In genomic region chr10:116362645-116363044, GRCm38 (mm10) we compare ENCODE assay signal across 20 mouse cellular contexts.
DNase-seq lines count a peak whose midpoint lies in the region; ATAC-seq lines count a peak whose summit lies in the region.
"Had no signal": no experiment of that assay in that cellular context is flagged by ENCODE, and none has a peak within 500 bp of the region (broad histone marks: within the 10 kb centered on the region; RNA-seq: fewer than 3 reads in every experiment).

No protein-coding gene starts in this region.

- no peak overlapping the region for H3K4me2 ChIP-seq in forebrain, embryonic 15.5 days (replicated peaks)
- no peak overlapping the region for H3K4me2 ChIP-seq in neural tube, embryonic 12.5 days (replicated peaks)
- no peak overlapping the region; the same call in 1 of the 2 replicates for H3K4me2 ChIP-seq in hindbrain, embryonic 16.5 days (ENCODE audit: low read length)
- H3K4me2 ChIP-seq in kidney, embryonic 14.5 days (replicated peaks; ENCODE audit: low read depth, low read length), result no peak overlapping the region
- H3K4me2 ChIP-seq: heart, embryonic 13.5 days; limb, embryonic 13.5 days; stomach, embryonic 15.5 days had no signal

- no peak overlapping the region for H3K9ac ChIP-seq in forebrain, embryonic 15.5 days (replicated peaks)
- H3K9ac ChIP-seq in neural tube, embryonic 12.5 days, result no peak overlapping the region
- no peak overlapping the region for H3K9ac ChIP-seq in hindbrain, embryonic 16.5 days (ENCODE audit: low read depth, low read length)
- H3K9ac ChIP-seq in kidney, embryonic 14.5 days (ENCODE audit: low read depth, low read length), result no peak overlapping the region
- H3K9ac ChIP-seq: heart, embryonic 13.5 days; limb, embryonic 13.5 days; liver, embryonic 14.5 days; stomach, embryonic 15.5 days had no signal

- 67% methylated on average over 8 of the region's 8 CpGs for WGBS in forebrain, embryonic 15.5 days
- 77% methylated on average over 8 of the region's 8 CpGs for WGBS in forebrain, embryonic 10.5 days
- 54% methylated on average over 8 of the region's 8 CpGs for WGBS in neural tube, embryonic 12.5 days
- WGBS in hindbrain, embryonic 16.5 days, result 48% methylated on average over 8 of the region's 8 CpGs
- WGBS in kidney, embryonic 14.5 days, result 89% methylated on average over 8 of the region's 8 CpGs

- no peaks in the 10 kb centered on the region for H3K27me3 ChIP-seq in forebrain, embryonic 15.5 days
- H3K27me3 ChIP-seq in forebrain, embryonic 10.5 days (ENCODE audit: poor library complexity, severe bottlenecking), result no peaks in the 10 kb centered on the region
- H3K27me3 ChIP-seq in neural tube, embryonic 12.5 days (replicated peaks), result no peaks in the 10 kb centered on the region
- H3K27me3 ChIP-seq in hindbrain, embryonic 16.5 days (replicated peaks; ENCODE audit: control insufficient read depth, insufficient read depth, low read length), result no peaks in the 10 kb centered on the region; the same call in 1 of the 2 replicates
- H3K27me3 ChIP-seq in kidney, embryonic 14.5 days (ENCODE audit: control insufficient read depth, insufficient read depth, low read length), result no peaks in the 10 kb centered on the region
- H3K27me3 ChIP-seq: limb, embryonic 13.5 days; stomach, embryonic 15.5 days had no signal

- no peaks in the 10 kb centered on the region for H3K9me3 ChIP-seq in forebrain, embryonic 15.5 days
- no peaks in the 10 kb centered on the region for H3K9me3 ChIP-seq in forebrain, embryonic 10.5 days
- H3K9me3 ChIP-seq in neural tube, embryonic 12.5 days, result no peaks in the 10 kb centered on the region
- no peaks in the 10 kb centered on the region for H3K9me3 ChIP-seq in hindbrain, embryonic 16.5 days (ENCODE audit: control insufficient read depth, low read length)
- no peaks in the 10 kb centered on the region for H3K9me3 ChIP-seq in kidney, embryonic 14.5 days (ENCODE audit: control insufficient read depth, low read length)
- H3K9me3 ChIP-seq: heart, embryonic 13.5 days; limb, embryonic 13.5 days; stomach, embryonic 15.5 days had no signal

- H3K4me3 ChIP-seq in forebrain, embryonic 15.5 days, result no peak overlapping the region
- H3K4me3 ChIP-seq in forebrain, embryonic 10.5 days, result no peak overlapping the region
- no peak overlapping the region for H3K4me3 ChIP-seq in neural tube, embryonic 12.5 days
- H3K4me3 ChIP-seq in hindbrain, embryonic 16.5 days (ENCODE audit: low read length), result no peak overlapping the region
- H3K4me3 ChIP-seq in kidney, embryonic 14.5 days (ENCODE audit: low read length), result no peak overlapping the region
- H3K4me3 ChIP-seq: erythroblast, embryonic 14.5 days; heart, embryonic 13.5 days; limb, embryonic 13.5 days; stomach, embryonic 15.5 days had no signal

- 0 out of 2 replicates have a peak, but pooled peaks have one; percentile 29 for ATAC-seq in forebrain, embryonic 15.5 days (replicated peaks)
- ATAC-seq in neural tube, embryonic 12.5 days (ENCODE audit: low FRiP score, low read depth), result peak; percentile 56
- peak; percentile 69 for ATAC-seq in hindbrain, embryonic 16.5 days
- no peak for ATAC-seq in kidney, embryonic 14.5 days (ENCODE audit: low FRiP score, low TSS enrichment)
- ATAC-seq: activated CD4-positive, CD25-positive, alpha-beta regulatory T cell, adult 4 months; intestine, postnatal 0 days; Patski had no signal

- peak overlapping the region; percentile 42; the same call in 1 of the 2 replicates for H3K27ac ChIP-seq in forebrain, embryonic 15.5 days (replicated peaks)
- no peak overlapping the region for H3K27ac ChIP-seq in forebrain, embryonic 10.5 days
- no peak overlapping the region for H3K27ac ChIP-seq in neural tube, embryonic 12.5 days
- H3K27ac ChIP-seq in hindbrain, embryonic 16.5 days (ENCODE audit: low read depth, low read length), result peak overlapping the region; percentile 47
- H3K27ac ChIP-seq in kidney, embryonic 14.5 days (ENCODE audit: low read depth, low read length), result no peak overlapping the region
- H3K27ac ChIP-seq: heart, embryonic 13.5 days; limb, embryonic 13.5 days; liver, embryonic 14.5 days; stomach, embryonic 15.5 days had no signal

- DNase-seq in forebrain, embryonic 10.5 days (ENCODE audit: extremely low spot score, low spot score), result no peak
- DNase-seq in neural tube, embryonic 10.5 days (ENCODE audit: extremely low spot score, low spot score), result no peak
- no peak for DNase-seq in lung, postnatal 25 days (ENCODE audit: low spot score)
- DNase-seq: adrenal gland, postnatal 14 days; heart, postnatal 36 days; kidney, postnatal 14 days; spleen, adult 18-20 months; thymus, adult 2 months had no signal

- H3K36me3 ChIP-seq in forebrain, embryonic 15.5 days, result no peaks in the 10 kb centered on the region
- H3K36me3 ChIP-seq in forebrain, embryonic 10.5 days (replicated peaks), result no peaks in the 10 kb centered on the region
- H3K36me3 ChIP-seq in neural tube, embryonic 12.5 days, result no peaks in the 10 kb centered on the region
- H3K36me3 ChIP-seq in hindbrain, embryonic 16.5 days (ENCODE audit: control insufficient read depth, insufficient read depth, low read length), result no peaks in the 10 kb centered on the region
- no peaks in the 10 kb centered on the region for H3K36me3 ChIP-seq in kidney, embryonic 14.5 days (ENCODE audit: control insufficient read depth, insufficient read depth, low read length)
- H3K36me3 ChIP-seq: limb, embryonic 13.5 days; stomach, embryonic 15.5 days had no signal

- H3K4me1 ChIP-seq in forebrain, embryonic 15.5 days, result peaks cover 13% of the 10 kb centered on the region
- H3K4me1 ChIP-seq in forebrain, embryonic 10.5 days, result no peaks in the 10 kb centered on the region
- H3K4me1 ChIP-seq in neural tube, embryonic 12.5 days, result peaks cover 6% of the 10 kb centered on the region
- H3K4me1 ChIP-seq in hindbrain, embryonic 16.5 days (ENCODE audit: control insufficient read depth, insufficient read depth, low read depth, low read length), result peaks cover 4% of the 10 kb centered on the region
- H3K4me1 ChIP-seq in kidney, embryonic 14.5 days (ENCODE audit: control insufficient read depth, insufficient read depth, low read length), result 0 out of 2 replicates have a peak, but pooled peaks cover 4% of the 10 kb centered on the region
- H3K4me1 ChIP-seq: stomach, embryonic 15.5 days had no signal

Comparison
In these comparisons a context has a peak if more than half of its experiments do, and no peak if none do; other contexts are left out.
1. H3K27ac ChIP-seq: peak in forebrain, embryonic 15.5 days (single experiment) and hindbrain, embryonic 16.5 days (single experiment); none in forebrain, embryonic 10.5 days (single experiment), neural tube, embryonic 12.5 days (single experiment) and kidney, embryonic 14.5 days (single experiment).